Mouse (Mus musculus) kidney, adult 2 months (tissue): ENCODE data around the gene Dok5.

Experiments used
- CTCF ChIP-seq: fragments of 200-500 bp; conservative IDR thresholded peaks from 2 replicates; pipeline ENCODE4 v1.5.1; 2011; ENCODE audit warnings: low read depth, mild to moderate bottlenecking, control low read depth, low read length, moderate library complexity, mixed read lengths; ENCODE audit not compliant: insufficient read depth, insufficient read length
- POLR2A ChIP-seq: fragments of 200-500 bp; IDR thresholded peaks from one replicate; pipeline ENCODE4 v1.6.1; 2011; ENCODE audit warnings: low read depth, low read length, control low read depth

DNA sequence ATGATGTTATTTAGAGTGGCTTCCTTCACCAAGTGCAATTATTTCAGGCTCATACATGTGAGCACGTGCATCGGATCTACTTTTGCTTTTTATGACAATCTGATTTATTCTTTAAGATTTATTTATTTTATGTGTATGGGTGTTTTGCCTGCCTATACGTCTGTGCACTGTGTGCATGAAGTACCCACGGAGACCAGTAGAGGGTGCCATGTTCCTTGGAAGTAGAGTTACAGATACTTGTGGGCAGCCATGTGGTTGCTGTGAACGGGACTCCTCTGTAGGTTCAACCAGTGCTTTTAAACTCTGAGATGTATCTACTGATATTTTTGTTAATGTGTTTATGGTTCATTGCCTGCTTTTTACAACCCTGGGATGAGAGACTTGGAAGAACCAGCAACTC, 132.4 kb downstream of the Dok5 start:
- TF ChIP-seq CTCF, result peak; percentile 37; the same call in 1 of the 2 replicates
- TF ChIP-seq POLR2A, result no peak
